Mouse (Mus musculus) B cell, adult 2 months (primary cell): Measurements from ENCODE around the gene Scaf4.
A peak's percentile ranks its signal among the peaks of the same experiment; 100 is the strongest.
"Not testable (repeated sequence)": the region's sequence is repeated elsewhere in the genome, so short reads cannot be mapped to it uniquely, and the experiment has no call there.

Experiments used
- DNase-seq, 2 experiments: peaks; one replicate each; pipeline ENCODE4 v3.0.0; 2022

The Scaf4 gene

GRCm38 (mm10) chr16:90290962-90291361 lies 6.7 kb upstream of the Scaf4 start:
- DNase-seq = no peak

- no peak for DNase-seq
Observed at GRCm38 (mm10) chr16:90284916-90285315, 613 bp upstream of the Scaf4 start.

- DNase-seq = peak; percentile 27 to 48
Observed at GRCm38 (mm10) chr16:90283266-90283904, 918 bp downstream of the Scaf4 start.

GRCm38 (mm10) chr16:90282620-90283265 lies 1.6 kb downstream of the Scaf4 start:
- DNase-seq = peak in 1 of 2 experiments; percentile 28

- no peak for DNase-seq
Observed at GRCm38 (mm10) chr16:90281406-90281805, 2.9 kb downstream of the Scaf4 start.

- no peak for DNase-seq
Observed at GRCm38 (mm10) chr16:90280989-90281388, 3.3 kb downstream of the Scaf4 start.

- no peak for DNase-seq
Observed at GRCm38 (mm10) chr16:90280515-90280914, 3.8 kb downstream of the Scaf4 start.

GRCm38 (mm10) chr16:90279058-90279457 lies 5.2 kb downstream of the Scaf4 start:
- peak; percentile 43 to 44 for DNase-seq

- no peak for DNase-seq
Observed at GRCm38 (mm10) chr16:90275521-90275920, 8.8 kb downstream of the Scaf4 start.

- DNase-seq = no peak
Observed at GRCm38 (mm10) chr16:90266581-90266980, 17.7 kb downstream of the Scaf4 start.

GRCm38 (mm10) chr16:90265106-90265505 lies 19.2 kb downstream of the Scaf4 start:
- DNase-seq = no peak

- no peak for DNase-seq
Observed at GRCm38 (mm10) chr16:90264021-90264420, 20.3 kb downstream of the Scaf4 start.

- DNase-seq = no peak
Observed at GRCm38 (mm10) chr16:90261791-90262190, 22.5 kb downstream of the Scaf4 start.

- no peak for DNase-seq
Observed at GRCm38 (mm10) chr16:90260097-90260496, 24.2 kb downstream of the Scaf4 start.

- no peak for DNase-seq
Observed at GRCm38 (mm10) chr16:90259623-90260022, 24.7 kb downstream of the Scaf4 start.

- peak in 1 of 2 experiments; percentile 30 for DNase-seq
Observed at GRCm38 (mm10) chr16:90258950-90259349, 25.4 kb downstream of the Scaf4 start.

- DNase-seq = no peak
Observed at GRCm38 (mm10) chr16:90252521-90252920, 31.8 kb downstream of the Scaf4 start.

- DNase-seq = not testable (repeated sequence)
Observed at GRCm38 (mm10) chr16:90251256-90251655, 33.0 kb downstream of the Scaf4 start.

- DNase-seq = no peak
Observed at GRCm38 (mm10) chr16:90250099-90250498, 34.2 kb downstream of the Scaf4 start.

GRCm38 (mm10) chr16:90242426-90243304 lies 41.6 kb downstream of the Scaf4 start:
- no peak for DNase-seq

GRCm38 (mm10) chr16:90241875-90242274 lies 42.4 kb downstream of the Scaf4 start:
- DNase-seq = no peak

GRCm38 (mm10) chr16:90239128-90239746 lies 45.1 kb downstream of the Scaf4 start:
- DNase-seq = no peak

GRCm38 (mm10) chr16:90235188-90235587 lies 49.1 kb downstream of the Scaf4 start:
- no peak for DNase-seq
